In the genomic region with DNA sequence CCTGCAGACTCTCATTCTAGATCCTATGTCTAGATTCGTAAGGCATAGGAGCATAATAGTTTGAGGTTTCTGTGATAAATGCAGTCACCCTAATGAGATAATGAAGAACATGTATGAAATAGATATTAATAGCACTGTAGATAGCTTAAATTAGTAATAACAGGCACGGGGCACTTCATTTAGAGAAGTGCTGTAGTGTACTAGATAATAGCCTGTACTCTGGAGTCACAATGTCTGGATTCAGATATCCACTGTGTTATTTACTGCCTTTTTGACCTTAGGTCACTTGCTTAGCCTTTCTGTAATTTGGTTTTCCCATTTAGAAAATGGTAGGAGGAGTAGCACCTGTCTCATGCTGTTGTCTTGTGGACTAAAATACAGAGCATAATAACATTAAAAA, we compare ENCODE assay signal across 20 mouse cellular contexts. TPM values are rescaled to one million over a fixed set of nuclear protein-coding genes. Genes with fewer than 3 reads are reported as not detected.
"Had no signal": no experiment of that assay in that cellular context is flagged by ENCODE, and none has a peak within 500 bp of the region (broad histone marks: within the 10 kb centered on the region; RNA-seq: fewer than 3 reads in every experiment).

No protein-coding gene starts in this region.

- H3K27me3 ChIP-seq: lung, embryonic 15.5 days; midbrain, embryonic 13.5 days; midbrain, embryonic 15.5 days; neural tube, embryonic 12.5 days; stomach, embryonic 15.5 days had no signal

- ATAC-seq: lung, postnatal 0 days; midbrain, embryonic 13.5 days; midbrain, embryonic 15.5 days had no signal

- H3K9ac ChIP-seq: lung, embryonic 15.5 days; midbrain, embryonic 13.5 days; midbrain, embryonic 15.5 days; neural tube, embryonic 12.5 days; stomach, embryonic 15.5 days had no signal

- H3K9me3 ChIP-seq: lung, embryonic 15.5 days; megakaryocyte, embryonic 14.5 days; midbrain, embryonic 13.5 days; midbrain, embryonic 15.5 days; neural tube, embryonic 12.5 days; stomach, embryonic 15.5 days had no signal

- H3K36me3 ChIP-seq: lung, embryonic 15.5 days; midbrain, embryonic 13.5 days; midbrain, embryonic 15.5 days; neural tube, embryonic 12.5 days; stomach, embryonic 15.5 days had no signal

- H3K4me2 ChIP-seq: lung, embryonic 15.5 days; midbrain, embryonic 11.5 days; midbrain, embryonic 13.5 days; midbrain, embryonic 15.5 days; neural tube, embryonic 12.5 days; stomach, embryonic 15.5 days had no signal

- DNase-seq: lung, adult 2 months; lung, postnatal 14 days; lung, postnatal 36 days; right cerebral cortex, postnatal 14 days; thymus, adult 2 months; thymus, postnatal 25 days; thymus, postnatal 4 days had no signal

- H3K4me3 ChIP-seq: lung, embryonic 15.5 days; megakaryocyte, embryonic 14.5 days; midbrain, embryonic 13.5 days; midbrain, embryonic 15.5 days; neural tube, embryonic 12.5 days; stomach, embryonic 15.5 days had no signal

- H3K27ac ChIP-seq: lung, embryonic 15.5 days; macrophage; midbrain, embryonic 13.5 days; midbrain, embryonic 15.5 days; neural tube, embryonic 12.5 days; stomach, embryonic 15.5 days; stomach, postnatal 0 days had no signal

- H3K4me1 ChIP-seq: lung, embryonic 15.5 days; midbrain, embryonic 15.5 days; neural tube, embryonic 12.5 days; stomach, embryonic 15.5 days had no signal

RNA-seq across cellular contexts. Expression of gene Zcchc12, which starts 39.0 kb away (rescaled TPM):
- total RNA-seq: monocyte, adult 5-6 weeks; neutrophil, adult 5-6 weeks had no signal
- polyA plus RNA-seq: macrophage; spleen, adult 2 months had no signal
